Mouse (Mus musculus) frontal cortex, adult (tissue): ENCODE data around the gene Slc7a4.
"Not testable (repeated sequence)": the region's sequence is repeated elsewhere in the genome, so short reads cannot be mapped to it uniquely, and the experiment has no call there.

Source experiments
- ATAC-seq: cut with Nextera tagmentation; 2 replicates; pipeline ENCODE4 v1.9.2; 2017; ENCODE audit warnings: mild to moderate bottlenecking, moderate library complexity, mixed read lengths; ENCODE audit not compliant: low TSS enrichment

Gene Slc7a4

GRCm38 (mm10) chr16:17561751-17562208 is 21.2 kb downstream of the Slc7a4 start, which contains the start of gene P2rx6:
Gene P2rx6 (plus strand): TSS chr16:17561885.
- no peak for ATAC-seq

- no peak for ATAC-seq
These were observed 21.8 kb downstream of the Slc7a4 start, which contains the start of gene Lrrc74b for GRCm38 (mm10) chr16:17561128-17561750. Gene Lrrc74b (minus strand): TSS chr16:17561247.

DNA sequence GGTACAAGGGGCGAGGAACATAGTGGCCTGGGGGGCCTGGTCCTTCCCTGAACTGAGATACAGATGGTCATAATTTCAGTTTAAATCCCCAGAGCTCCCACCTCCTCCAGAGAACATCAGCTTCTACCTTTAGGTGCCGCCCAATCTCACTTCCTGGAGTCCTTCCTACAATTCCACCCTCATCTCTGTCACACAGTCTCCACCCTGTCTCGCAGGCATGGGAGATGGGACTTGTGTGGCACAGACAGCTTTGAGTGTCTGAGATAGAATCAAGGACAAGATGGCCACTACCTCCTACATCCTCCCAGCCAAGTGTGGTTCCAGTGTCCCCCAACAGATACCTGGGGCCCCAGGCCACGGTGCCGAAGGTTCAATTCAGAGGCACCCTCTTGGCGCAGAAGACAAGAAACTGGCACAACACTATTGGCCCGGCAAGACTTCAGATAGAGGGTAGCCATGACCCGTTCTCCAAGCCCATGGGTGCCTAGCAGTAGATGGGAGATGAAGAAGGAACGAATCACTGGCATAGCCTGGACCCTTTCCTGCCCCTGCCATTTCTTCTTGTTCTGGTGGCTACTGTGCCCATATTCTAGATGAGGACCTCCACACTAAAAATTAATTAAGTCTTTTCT is 23.5 kb downstream of the Slc7a4 start:
- no peak for ATAC-seq

DNA sequence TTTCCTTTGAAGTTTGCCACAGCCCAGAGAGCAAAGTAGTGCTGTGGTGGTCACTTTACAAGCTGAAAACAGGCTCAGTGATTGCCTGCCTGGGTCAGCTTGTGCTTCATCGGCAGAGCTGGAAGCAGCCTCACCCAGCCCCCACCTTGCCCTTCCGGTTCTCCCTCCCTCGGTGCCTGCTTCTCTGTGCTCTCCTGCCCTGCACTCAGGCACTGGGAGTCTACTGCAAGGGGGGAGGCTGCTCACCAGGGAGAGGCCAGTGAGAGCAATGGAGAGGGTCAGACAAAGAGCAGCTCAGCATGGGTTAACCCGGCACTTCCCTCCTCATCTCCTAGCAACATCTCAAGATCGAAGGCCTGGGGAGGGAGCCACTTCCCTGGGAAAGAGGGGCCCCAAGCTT is 24.2 kb downstream of the Slc7a4 start:
- ATAC-seq: no peak

DNA sequence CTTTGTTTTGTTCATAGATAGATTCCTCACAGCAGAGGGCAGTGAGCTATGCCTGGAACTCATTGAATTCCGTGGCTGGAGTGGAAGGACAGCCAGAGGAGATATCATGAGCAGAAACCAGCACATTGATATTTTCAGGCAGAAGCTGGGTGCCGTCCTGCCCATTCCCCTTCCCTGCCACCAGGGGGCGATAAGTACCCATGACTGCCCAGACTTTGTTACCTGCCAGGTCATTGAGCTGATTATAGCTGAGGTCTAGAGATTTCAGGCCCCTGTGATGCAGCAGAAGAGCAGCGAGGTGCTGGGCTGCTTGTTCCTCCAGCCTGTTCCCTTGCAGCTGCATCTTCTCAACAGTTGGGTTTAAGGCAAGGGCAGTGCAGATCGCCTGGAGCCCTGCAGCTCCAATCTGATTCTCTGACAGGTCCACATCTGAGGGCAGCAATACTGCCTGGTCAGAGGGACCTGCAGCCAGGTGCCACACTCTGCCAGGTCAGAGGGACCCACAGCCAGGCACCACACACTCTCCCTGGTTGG is 25.0 kb downstream of the Slc7a4 start:
- ATAC-seq: peak; percentile 31

GRCm38 (mm10) chr16:17556907-17557306 is 26.1 kb downstream of the Slc7a4 start:
- no peak for ATAC-seq

DNA sequence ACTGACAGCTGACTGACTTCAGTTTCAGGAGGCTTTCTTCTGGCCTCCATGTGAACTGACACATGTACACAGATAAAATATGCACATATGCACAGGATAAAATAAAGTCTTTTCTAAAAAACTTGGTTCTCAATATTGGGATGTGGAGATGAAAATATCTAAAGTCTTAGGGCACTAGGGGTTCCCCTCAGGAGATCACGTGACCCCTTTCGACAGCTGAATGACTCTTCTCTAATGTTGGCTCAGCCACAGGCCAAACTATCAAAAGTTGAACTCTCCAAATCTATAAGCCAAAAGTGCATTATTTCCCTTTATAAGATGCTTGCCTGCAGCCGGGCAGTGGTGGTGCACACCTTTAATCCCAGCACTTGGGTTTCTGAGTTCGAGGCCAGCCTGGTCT is 26.8 kb downstream of the Slc7a4 start:
- no peak for ATAC-seq

- ATAC-seq: not testable (repeated sequence)
These were observed 28.3 kb downstream of the Slc7a4 start for GRCm38 (mm10) chr16:17554702-17555101.

DNA sequence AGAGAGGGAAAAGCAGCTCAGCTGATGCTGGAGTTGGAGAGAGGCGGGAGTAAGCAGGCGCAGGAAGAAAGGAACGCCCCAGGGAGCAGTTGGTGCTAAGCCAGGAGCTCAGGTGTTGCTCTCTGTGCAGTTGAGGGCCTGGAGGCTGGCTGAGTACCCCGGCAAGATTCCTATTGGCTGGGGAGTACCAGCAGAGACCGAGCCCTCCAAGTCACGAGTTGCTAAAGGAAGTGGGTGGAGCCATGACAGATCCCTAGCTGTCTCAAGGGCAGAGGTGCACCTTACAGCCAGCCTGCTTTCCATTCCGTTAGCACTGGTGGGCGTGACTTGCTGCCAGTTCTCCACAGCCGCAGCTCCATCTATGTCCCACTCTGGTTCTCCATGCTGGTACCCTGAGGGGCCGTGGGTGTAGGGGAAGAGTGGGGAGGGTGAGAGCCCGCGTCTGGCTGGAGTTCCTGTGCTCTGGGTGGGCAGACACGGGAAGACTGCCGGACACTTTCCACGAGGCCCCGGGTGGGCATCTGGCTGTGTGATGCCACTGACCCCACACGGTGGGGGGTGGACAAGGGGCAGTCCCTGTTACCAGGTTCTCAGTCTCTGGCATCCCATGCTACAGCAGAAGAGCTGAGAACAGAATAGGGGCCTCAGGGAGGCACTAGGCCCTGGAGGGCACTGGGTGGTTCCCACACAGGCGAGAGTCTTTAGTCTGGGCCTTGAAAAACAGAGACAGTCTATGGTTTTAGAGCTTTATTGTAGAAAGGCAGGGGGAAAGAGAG is 28.9 kb downstream of the Slc7a4 start:
- peak; percentile 64 for ATAC-seq

DNA sequence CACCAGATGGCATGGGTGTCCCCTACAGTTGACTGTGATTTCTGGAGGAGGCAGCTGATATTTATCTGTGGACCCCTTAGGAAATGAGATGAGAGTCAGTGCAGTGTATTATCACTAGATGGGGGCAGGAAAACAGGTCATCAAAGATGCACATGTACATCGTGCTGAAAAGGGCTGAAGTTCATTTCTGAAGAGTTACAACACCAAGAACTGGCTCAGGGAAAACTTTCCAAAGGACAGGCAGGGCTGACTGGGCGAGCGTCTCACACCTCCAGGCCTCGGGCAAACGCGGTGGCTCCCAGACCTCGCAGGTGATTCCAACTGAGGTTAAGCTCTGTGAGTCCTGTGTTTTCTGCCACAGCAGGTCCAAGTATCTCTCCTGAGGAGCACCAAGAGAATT is 30.2 kb downstream of the Slc7a4 start:
- no peak for ATAC-seq

DNA sequence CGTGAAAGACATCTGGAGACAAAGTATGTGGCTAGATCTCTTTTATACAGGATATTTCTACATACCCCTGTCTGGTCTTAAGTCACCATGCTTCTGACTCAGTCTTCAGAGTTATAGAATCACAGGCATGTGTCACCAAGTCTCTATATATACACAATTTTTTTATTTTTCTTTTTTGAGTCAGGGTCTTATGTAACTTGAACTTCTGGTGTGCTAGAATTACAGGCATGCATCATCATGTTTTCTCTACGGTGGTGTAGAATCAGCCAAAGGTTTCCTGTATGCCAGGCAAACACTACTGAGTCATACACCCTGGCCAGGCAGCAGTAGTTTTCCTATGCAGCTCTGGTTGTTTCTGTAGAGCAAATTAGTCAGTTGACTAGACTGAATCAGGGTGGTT is 40.4 kb downstream of the Slc7a4 start:
- ATAC-seq: peak; percentile 98

- ATAC-seq: no peak
These were observed 46.4 kb downstream of the Slc7a4 start for GRCm38 (mm10) chr16:17536584-17536983.

DNA sequence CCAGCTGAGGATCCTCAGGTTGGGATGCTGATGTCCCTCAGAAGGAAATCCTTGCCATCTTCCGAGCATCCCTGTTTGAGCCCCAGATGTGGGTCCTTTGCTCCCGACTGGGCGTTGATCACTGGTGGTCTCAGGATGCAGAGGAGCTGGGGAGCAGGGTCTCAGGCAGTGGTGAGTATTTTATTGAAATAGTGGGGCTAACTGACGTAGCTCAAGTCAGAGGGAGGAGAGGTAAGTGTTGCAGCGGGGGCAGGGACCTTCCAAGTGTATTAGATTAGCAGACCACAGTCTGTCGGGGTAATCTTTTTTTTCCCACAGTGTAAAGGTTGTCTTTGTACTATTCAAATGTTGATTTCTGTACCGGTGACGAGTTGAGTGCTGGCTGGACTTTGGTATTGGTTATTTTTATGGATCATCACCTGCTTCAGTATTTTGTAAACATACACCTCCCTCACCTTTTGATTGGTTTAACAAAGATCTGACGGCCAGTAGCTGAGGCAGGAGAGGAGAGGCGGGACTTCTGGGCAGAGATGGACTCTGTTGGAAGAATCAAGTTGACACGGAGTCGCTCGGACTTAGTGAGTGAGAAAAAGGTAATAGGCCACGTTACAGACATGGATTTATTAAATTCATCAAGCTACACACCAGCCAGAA is 50.2 kb downstream of the Slc7a4 start:
- ATAC-seq: no peak

DNA sequence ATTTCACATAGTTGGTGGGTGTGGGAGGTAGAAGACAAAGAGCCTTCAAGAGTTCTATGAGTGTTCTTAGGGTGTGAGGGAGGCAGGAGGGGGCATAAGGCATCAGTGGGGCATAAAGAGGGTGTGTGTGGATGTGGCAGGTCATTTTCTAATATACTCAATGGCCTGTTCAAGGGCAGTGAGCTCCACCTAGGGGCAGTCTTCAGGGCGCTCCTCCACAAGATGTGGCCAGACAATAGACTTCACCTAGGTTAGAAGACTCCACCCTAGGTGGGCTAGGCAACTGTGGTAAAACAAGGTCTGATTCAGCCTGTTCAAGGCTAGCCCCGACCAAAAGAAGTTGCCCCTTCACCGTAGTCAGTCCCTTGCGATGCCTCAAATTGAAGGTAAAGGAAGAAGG is 50.7 kb downstream of the Slc7a4 start:
- no peak for ATAC-seq

- peak; percentile 90 for ATAC-seq
These were observed 52.2 kb downstream of the Slc7a4 start, which contains the start of gene Thap7 for GRCm38 (mm10) chr16:17530640-17531288. Gene Thap7 (minus strand): TSS chr16:17531136.

DNA sequence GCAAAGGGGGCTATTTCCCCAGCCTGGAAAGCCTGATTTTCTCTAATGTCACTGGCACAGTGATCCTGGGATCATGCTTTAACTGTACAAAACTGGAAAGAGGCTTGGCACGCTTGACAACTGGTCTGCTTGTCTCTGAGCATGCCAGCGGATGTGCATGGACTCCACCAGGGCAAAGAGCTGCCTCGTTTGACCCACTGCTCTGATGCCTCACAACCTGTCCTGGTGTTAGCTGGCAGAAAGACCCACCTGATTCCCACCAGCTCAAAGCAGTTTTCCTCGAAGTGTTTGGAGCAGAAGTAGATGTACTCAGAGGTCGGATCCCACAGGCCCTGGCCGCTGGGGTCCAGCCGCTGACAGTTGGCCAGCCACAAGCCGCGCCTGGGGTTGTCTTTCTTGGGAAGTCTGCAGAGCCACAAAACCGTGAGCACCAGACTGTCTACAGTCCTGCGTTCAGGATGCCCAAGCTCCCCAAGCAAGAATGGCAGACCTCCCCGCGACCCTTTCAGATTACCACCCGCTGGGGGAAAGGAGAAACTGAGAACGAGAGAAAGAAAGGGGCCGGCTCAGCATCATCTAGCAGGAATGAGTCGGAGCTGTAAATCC is 52.9 kb downstream of the Slc7a4 start:
- ATAC-seq: no peak

DNA sequence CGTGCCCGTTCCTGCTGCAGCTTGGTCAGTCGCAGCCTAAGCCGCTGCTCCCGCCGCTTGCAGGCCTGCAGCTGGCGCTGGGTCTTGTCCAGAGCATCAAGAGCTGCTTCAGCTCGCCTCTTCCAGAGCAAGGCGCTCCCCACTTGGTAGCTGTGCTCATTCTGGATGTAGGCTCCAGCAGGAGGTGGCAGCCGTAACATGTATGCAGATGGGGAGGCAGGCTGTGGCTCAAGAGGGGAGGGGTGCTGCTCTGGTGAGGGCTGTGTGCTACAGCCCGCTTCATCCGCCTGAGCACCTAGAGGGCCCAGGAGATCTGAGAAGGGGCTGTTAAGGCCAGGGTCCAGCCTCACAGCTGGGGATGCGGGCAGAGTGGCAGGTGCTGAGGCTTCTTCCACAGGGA is 54.7 kb downstream of the Slc7a4 start:
- ATAC-seq: no peak

GRCm38 (mm10) chr16:17527606-17528005 is 55.4 kb downstream of the Slc7a4 start:
- ATAC-seq: no peak

- no peak for ATAC-seq
These were observed 56.8 kb downstream of the Slc7a4 start for GRCm38 (mm10) chr16:17526223-17526622.

DNA sequence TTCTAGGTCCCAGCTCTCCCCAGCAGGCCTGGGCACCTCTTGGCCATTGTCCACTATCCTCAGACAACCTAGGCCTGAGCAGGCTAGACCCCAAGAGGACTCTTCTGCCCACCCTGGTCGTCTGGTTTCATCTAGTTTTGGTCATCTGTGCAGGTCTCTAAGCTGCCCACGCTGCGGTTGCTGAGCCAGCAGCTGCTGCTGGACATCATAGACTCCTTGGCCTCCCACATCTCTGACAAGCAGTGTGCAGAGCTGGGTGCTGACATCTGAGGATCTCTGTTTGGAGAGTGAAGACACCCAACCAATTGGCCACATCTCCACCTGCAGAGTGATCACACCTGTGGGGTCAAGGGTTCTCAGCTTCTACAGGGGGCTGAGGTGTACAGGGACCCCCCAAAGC is 57.5 kb downstream of the Slc7a4 start:
- ATAC-seq: no peak

- ATAC-seq: no peak
These were observed 58.9 kb downstream of the Slc7a4 start for GRCm38 (mm10) chr16:17524156-17524555.
